Mouse (Mus musculus): Measurements from ENCODE around the gene Scube2. TPM values are rescaled to one million over a fixed set of nuclear protein-coding genes. Genes with fewer than 3 reads are reported as not detected.

Gene Scube2
- polyA plus RNA-seq, 1 experiment from 2014 or later, result 0.79 TPM

GRCm38 (mm10) chr7:109825293-109825692 lies 40.2 kb downstream of the Scube2 start:
- Histone ChIP-seq H3K36me3 (ENCODE audit: control insufficient read depth, insufficient read depth, low read length) (no peaks in the 10 kb centered on the region), H3K4me1 (replicated peaks; ENCODE audit: control insufficient read depth, insufficient read depth) (no peaks in the 10 kb centered on the region), H3K9me3 (ENCODE audit: control insufficient read depth, low read length) (no peaks in the 10 kb centered on the region), H3K4me3 (ENCODE audit: low read depth, low read length) (no peak overlapping the region), H3K9ac (ENCODE audit: low read length) (no peak overlapping the region), H3K4me2 (replicated peaks; ENCODE audit: low read depth) (peak overlapping the region; percentile 37), H3K27ac (replicated peaks) (0 out of 2 replicates have a peak overlapping the region, but pooled peaks have one; percentile 8), H3K27me3 (ENCODE audit: control insufficient read depth, insufficient read depth, low read length) (no peaks in the 10 kb centered on the region)
- peak; percentile 57; the same call in 1 of the 2 replicates for ATAC-seq (ENCODE audit: low FRiP score, low TSS enrichment)
- TF ChIP-seq EP300 (optimal IDR thresholded peaks at IDR 0.05) (no peak), CTCF (IDR thresholded peaks at IDR 0.05; ENCODE audit: low read depth) (no peak)
- no peak for DNase-seq (ENCODE audit: low spot score)
- 29% methylated on average over 14 of the region's 14 CpGs for WGBS

GRCm38 (mm10) chr7:109818600-109818999 lies 46.9 kb downstream of the Scube2 start:
- TF ChIP-seq EP300 (optimal IDR thresholded peaks at IDR 0.05) (no peak), CTCF (IDR thresholded peaks at IDR 0.05; ENCODE audit: low read depth) (no peak)

GRCm38 (mm10) chr7:109817954-109818353 lies 47.5 kb downstream of the Scube2 start:
- Histone ChIP-seq H3K9me3 (ENCODE audit: control insufficient read depth, low read length) (no peaks in the 10 kb centered on the region), H3K4me3 (ENCODE audit: low read depth, low read length) (no peak overlapping the region), H3K36me3 (ENCODE audit: control insufficient read depth, insufficient read depth, low read length) (no peaks in the 10 kb centered on the region), H3K4me1 (replicated peaks; ENCODE audit: control insufficient read depth, insufficient read depth) (no peaks in the 10 kb centered on the region), H3K27ac (replicated peaks) (no peak overlapping the region), H3K4me2 (replicated peaks; ENCODE audit: low read depth) (no peak overlapping the region), H3K9ac (ENCODE audit: low read length) (no peak overlapping the region), H3K27me3 (ENCODE audit: control insufficient read depth, insufficient read depth, low read length) (no peaks in the 10 kb centered on the region)
- DNase-seq (ENCODE audit: low spot score), result no peak
- no peak for ATAC-seq (ENCODE audit: low FRiP score, low TSS enrichment)
- TF ChIP-seq EP300 (optimal IDR thresholded peaks at IDR 0.05), result no peak
- no peak for TF ChIP-seq CTCF (IDR thresholded peaks at IDR 0.05; ENCODE audit: low read depth)

More at GRCm38 (mm10) chr7:109818600-109818999, 46.9 kb downstream of the Scube2 start:
- ATAC-seq (ENCODE audit: low FRiP score, low TSS enrichment) (no peak), DNase-seq (ENCODE audit: low spot score) (no peak)
- no peaks in the 10 kb centered on the region for H3K4me1 ChIP-seq (replicated peaks; ENCODE audit: control insufficient read depth, insufficient read depth)
- no peak overlapping the region for H3K4me3 ChIP-seq (ENCODE audit: low read depth, low read length)
- no peak overlapping the region for H3K9ac ChIP-seq (ENCODE audit: low read length)
- no peak overlapping the region for H3K27ac ChIP-seq (replicated peaks)
- WGBS, result 66% methylated on average over 4 of the region's 4 CpGs
- no peak overlapping the region for H3K4me2 ChIP-seq (replicated peaks; ENCODE audit: low read depth)
- H3K27me3 ChIP-seq (ENCODE audit: control insufficient read depth, insufficient read depth, low read length), result no peaks in the 10 kb centered on the region
- H3K36me3 ChIP-seq (ENCODE audit: control insufficient read depth, insufficient read depth, low read length), result no peaks in the 10 kb centered on the region
- H3K9me3 ChIP-seq (ENCODE audit: control insufficient read depth, low read length), result no peaks in the 10 kb centered on the region

GRCm38 (mm10) chr7:109813330-109814140 lies 51.9 kb downstream of the Scube2 start:
- WGBS, result 57% methylated on average over 4 of the region's 4 CpGs
- no peak for ATAC-seq (ENCODE audit: low FRiP score, low TSS enrichment)

GRCm38 (mm10) chr7:109807616-109808485 lies 57.6 kb downstream of the Scube2 start:
- Histone ChIP-seq H3K4me1 (replicated peaks; ENCODE audit: control insufficient read depth, insufficient read depth) (no peaks in the 10 kb centered on the region), H3K27me3 (ENCODE audit: control insufficient read depth, insufficient read depth, low read length) (no peaks in the 10 kb centered on the region), H3K27ac (replicated peaks) (no peak overlapping the region), H3K36me3 (ENCODE audit: control insufficient read depth, insufficient read depth, low read length) (no peaks in the 10 kb centered on the region), H3K4me3 (ENCODE audit: low read depth, low read length) (no peak overlapping the region), H3K9ac (ENCODE audit: low read length) (no peak overlapping the region), H3K9me3 (ENCODE audit: control insufficient read depth, low read length) (no peaks in the 10 kb centered on the region), H3K4me2 (replicated peaks; ENCODE audit: low read depth) (no peak overlapping the region)
- WGBS, result 77% methylated on average over 8 of the region's 8 CpGs
- no peak for DNase-seq (ENCODE audit: low spot score)
- TF ChIP-seq CTCF (IDR thresholded peaks at IDR 0.05; ENCODE audit: low read depth) (no peak), EP300 (optimal IDR thresholded peaks at IDR 0.05) (no peak)
- no peak for ATAC-seq (ENCODE audit: low FRiP score, low TSS enrichment)

More at GRCm38 (mm10) chr7:109813330-109814140, 51.9 kb downstream of the Scube2 start:
- no peak overlapping the region for H3K9ac ChIP-seq (ENCODE audit: low read length)
- no peaks in the 10 kb centered on the region for H3K4me1 ChIP-seq (replicated peaks; ENCODE audit: control insufficient read depth, insufficient read depth)
- no peaks in the 10 kb centered on the region for H3K36me3 ChIP-seq (ENCODE audit: control insufficient read depth, insufficient read depth, low read length)
- no peak for DNase-seq (ENCODE audit: low spot score)
- TF ChIP-seq EP300 (optimal IDR thresholded peaks at IDR 0.05) (no peak), CTCF (IDR thresholded peaks at IDR 0.05; ENCODE audit: low read depth) (no peak)
- H3K4me2 ChIP-seq (replicated peaks; ENCODE audit: low read depth), result no peak overlapping the region
- no peak overlapping the region for H3K4me3 ChIP-seq (ENCODE audit: low read depth, low read length)
- H3K9me3 ChIP-seq (ENCODE audit: control insufficient read depth, low read length), result no peaks in the 10 kb centered on the region
- no peak overlapping the region for H3K27ac ChIP-seq (replicated peaks)
- no peaks in the 10 kb centered on the region for H3K27me3 ChIP-seq (ENCODE audit: control insufficient read depth, insufficient read depth, low read length)
